Mouse (Mus musculus) forebrain, embryonic 11.5 days (tissue): Measurements from ENCODE around the gene Spr. TPM values are rescaled to one million over a fixed set of nuclear protein-coding genes. Genes with fewer than 3 reads are reported as not detected.

ENCODE experiments used
- ATAC-seq: fragments of 200-750 bp; cut with Nextera tagmentation; replicated peaks from 2 replicates; pipeline ENCODE4 v1.8.0; 2017; ENCODE audit warnings: moderate TSS enrichment; ENCODE audit not compliant: low FRiP score
- DNase-seq: peaks from one replicate; pipeline ENCODE4 v3.0.0-alpha.2; 2017; ENCODE audit warnings: low spot score
- H3K27ac ChIP-seq: fragments of 300-500 bp; sonication (generic); 2 replicates; pipeline ENCODE4 v1.5.1; 2014; ENCODE audit warnings: low read depth, low read length
- H3K27me3 ChIP-seq: fragments of 300-500 bp; sonication (generic); 2 replicates; pipeline ENCODE4 v1.6.1; 2014; ENCODE audit warnings: mild to moderate bottlenecking, low read length, mixed read lengths; ENCODE audit not compliant: control insufficient read depth, insufficient read depth
- H3K36me3 ChIP-seq: fragments of 300-500 bp; sonication (generic); 2 replicates; pipeline ENCODE4 v1.6.1; 2014; ENCODE audit warnings: mild to moderate bottlenecking, low read length, moderate library complexity, mixed read lengths; ENCODE audit not compliant: control insufficient read depth, insufficient read depth
- H3K4me1 ChIP-seq: fragments of 300-500 bp; sonication (generic); replicated peaks from 2 replicates; pipeline ENCODE4 v1.6.1; 2014; ENCODE audit warnings: low read length, mixed read lengths; ENCODE audit not compliant: control insufficient read depth, insufficient read depth
- H3K4me2 ChIP-seq: fragments of 300-500 bp; sonication (generic); 2 replicates; pipeline ENCODE4 v1.6.1; 2014; ENCODE audit warnings: low read depth, mild to moderate bottlenecking, low read length, moderate library complexity, mixed read lengths; ENCODE audit not compliant: severe bottlenecking
- H3K4me3 ChIP-seq: fragments of 300-500 bp; sonication (generic); 2 replicates; pipeline ENCODE4 v1.5.1; 2014; ENCODE audit warnings: low read depth, low read length
- H3K9ac ChIP-seq: fragments of 300-500 bp; sonication (generic); 2 replicates; pipeline ENCODE4 v1.6.1; 2014; ENCODE audit warnings: low read length
- H3K9me3 ChIP-seq: fragments of 300-500 bp; sonication (generic); 2 replicates; pipeline ENCODE4 v1.6.1; 2016; ENCODE audit warnings: low read length, mixed read lengths; ENCODE audit not compliant: control insufficient read depth
- WGBS: fragments of 180-500 bp; shearing (Covaris S2); extraction: QIAGEN DNeasy Blood & Tissue Kit; methylation state at CpG from one replicate; pipeline ENCODE4 v1.1.7; 2014; 5-methylcytosine and 5-hydroxymethylcytosine counted together
- polyA plus RNA-seq: library from polyadenylated mRNA; unstranded; fragments of >200 nt; fragmentation: Nextera tagmentation; extraction: Ambion mirVana; gene quantifications from 2 replicates; pipeline ENCODE4 v1.2.1, GENCODE M21; 2014

The Spr gene
- polyA plus RNA-seq, 1 experiment from 2014 or later = 65.3 TPM

DNA sequence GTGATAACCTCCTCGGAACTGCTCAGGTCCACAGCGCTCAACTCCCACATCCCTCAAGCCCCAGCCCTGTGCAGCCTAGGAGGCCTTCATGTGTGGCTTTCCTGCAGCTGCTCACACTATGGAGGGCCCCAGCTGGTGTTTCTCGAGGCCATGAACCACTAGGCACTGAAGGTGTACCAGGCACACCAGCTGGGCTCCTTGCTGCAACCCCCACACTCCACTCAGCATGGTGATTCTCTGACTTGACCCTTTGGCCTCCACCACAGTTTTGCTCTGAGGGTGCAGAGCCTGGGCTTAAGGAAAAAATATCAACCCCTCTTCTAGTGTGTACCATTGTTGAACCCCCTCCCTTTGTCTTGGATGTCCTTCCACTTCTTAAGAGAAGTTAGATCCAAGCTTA is 34.2 kb downstream of the Spr start:
- DNase-seq (no peak), ATAC-seq (no peak)
- Histone ChIP-seq H3K27ac (no peak overlapping the region), H3K9me3 (no peaks in the 10 kb centered on the region), H3K4me3 (no peak overlapping the region), H3K36me3 (no peaks in the 10 kb centered on the region), H3K9ac (no peak overlapping the region), H3K4me2 (no peak overlapping the region), H3K27me3 (no peaks in the 10 kb centered on the region), H3K4me1 (no peaks in the 10 kb centered on the region)
- WGBS = 90% methylated on average over 3 of the region's 3 CpGs

DNA sequence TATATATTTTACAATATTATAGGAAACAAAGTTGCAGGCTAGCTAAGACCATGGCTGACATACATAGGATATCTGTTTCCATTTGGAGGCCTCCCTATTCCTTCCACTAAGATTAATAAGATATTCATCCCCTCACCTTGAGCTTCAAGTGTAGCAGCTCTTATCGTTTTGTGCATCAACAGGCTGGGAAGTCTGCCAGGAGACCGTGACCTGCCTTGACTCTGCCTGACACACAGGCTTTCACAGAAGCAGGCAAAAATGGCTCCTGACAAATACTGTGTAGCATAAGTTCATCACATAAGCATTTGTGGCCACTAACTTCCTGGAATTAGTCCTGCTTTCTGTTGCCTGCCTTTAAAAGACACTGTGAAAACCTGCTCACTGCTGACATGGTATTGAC is 41.1 kb downstream of the Spr start:
- WGBS = 91% methylated on average over 2 of the region's 2 CpGs
- DNase-seq = no peak
- H3K36me3 ChIP-seq = no peaks in the 10 kb centered on the region
- H3K4me1 ChIP-seq = no peaks in the 10 kb centered on the region
- no peaks in the 10 kb centered on the region for H3K27me3 ChIP-seq
- H3K9ac ChIP-seq = no peak overlapping the region
- H3K9me3 ChIP-seq = no peaks in the 10 kb centered on the region
- no peak overlapping the region for H3K27ac ChIP-seq
- H3K4me2 ChIP-seq = no peak overlapping the region
- H3K4me3 ChIP-seq = no peak overlapping the region
- no peak for ATAC-seq

GRCm38 (mm10) chr6:85087425-85087824 is 50.1 kb downstream of the Spr start:
- no peak overlapping the region for H3K27ac ChIP-seq
- ATAC-seq = no peak
- DNase-seq = no peak
- no peaks in the 10 kb centered on the region for H3K9me3 ChIP-seq
- H3K27me3 ChIP-seq = no peaks in the 10 kb centered on the region
- 80% methylated on average over 4 of the region's 4 CpGs for WGBS
- no peak overlapping the region for H3K9ac ChIP-seq
- no peak overlapping the region for H3K4me2 ChIP-seq
- H3K4me1 ChIP-seq = no peaks in the 10 kb centered on the region
- no peak overlapping the region for H3K4me3 ChIP-seq
- H3K36me3 ChIP-seq = no peaks in the 10 kb centered on the region

- ATAC-seq (no peak), DNase-seq (no peak)
- no peak overlapping the region for H3K27ac ChIP-seq
- H3K36me3 ChIP-seq = no peaks in the 10 kb centered on the region
- no peaks in the 10 kb centered on the region for H3K4me1 ChIP-seq
- no peak overlapping the region for H3K9ac ChIP-seq
- no peaks in the 10 kb centered on the region for H3K27me3 ChIP-seq
- H3K4me3 ChIP-seq = no peak overlapping the region
- H3K4me2 ChIP-seq = no peak overlapping the region
- H3K9me3 ChIP-seq = no peaks in the 10 kb centered on the region
- 79% methylated on average over 3 of the region's 3 CpGs for WGBS
Observed at GRCm38 (mm10) chr6:85086645-85087044, 50.9 kb downstream of the Spr start.

Other genes with a start within 250 kb of the Spr start
- 34.4 and 34.8 TPM in 2 replicates for gene Exoc6b, start 68.3 kb downstream of the Spr start, polyA plus RNA-seq
- gene Emx1, start 49.7 kb upstream of the Spr start, polyA plus RNA-seq = 63.5 and 67.2 TPM in 2 replicates
- 12.5 and 13.8 TPM in 2 replicates for gene Sfxn5, start 195.7 kb upstream of the Spr start, polyA plus RNA-seq
- 4.5 and 5.1 TPM in 2 replicates for gene Rab11fip5, start 236.9 kb upstream of the Spr start, polyA plus RNA-seq